Mouse (Mus musculus) liver, adult 2 months (tissue): ENCODE measurements around the gene Gm45521.

Source experiments
- CTCF ChIP-seq: fragments of 200-500 bp; IDR thresholded peaks from 2 replicates; pipeline ENCODE4 v1.5.1; 2011; ENCODE audit warnings: low read depth, low read length, control low read depth
- POLR2A ChIP-seq: fragments of 200-500 bp; IDR thresholded peaks from 2 replicates; pipeline ENCODE4 v1.6.1; 2011; ENCODE audit warnings: low read length, control low read depth; ENCODE audit not compliant: insufficient read depth; ENCODE audit errors: extremely low read depth

DNA sequence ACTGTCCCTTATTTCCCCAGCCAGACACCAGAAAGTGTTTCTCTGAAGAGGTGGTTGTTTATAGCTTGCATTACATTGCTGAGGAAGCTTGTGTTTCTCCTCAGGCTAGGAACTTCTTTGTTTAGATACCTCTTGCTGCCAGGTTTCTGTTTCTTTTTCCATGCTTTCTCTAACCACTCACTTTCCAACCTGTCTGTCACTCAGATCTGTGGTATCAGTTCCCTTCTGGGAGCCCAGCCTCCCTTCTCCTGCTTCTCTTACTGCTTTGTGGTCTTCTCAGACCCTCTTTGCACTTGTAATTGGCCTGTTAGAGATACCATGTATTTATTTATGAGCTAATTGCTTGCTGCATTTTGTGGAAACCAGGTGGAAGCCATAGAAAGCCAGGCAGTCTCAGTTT is 33.5 kb upstream of the Gm45521 start:
- TF ChIP-seq CTCF, result no peak
- TF ChIP-seq POLR2A, result no peak
